Mouse (Mus musculus): ENCODE measurements around the gene Vsir. TPM values are rescaled to one million over a fixed set of nuclear protein-coding genes. Genes with fewer than 3 reads are reported as not detected.

Gene Vsir
- polyA plus RNA-seq, 1 experiment from 2014 or later = 4.3 TPM

DNA sequence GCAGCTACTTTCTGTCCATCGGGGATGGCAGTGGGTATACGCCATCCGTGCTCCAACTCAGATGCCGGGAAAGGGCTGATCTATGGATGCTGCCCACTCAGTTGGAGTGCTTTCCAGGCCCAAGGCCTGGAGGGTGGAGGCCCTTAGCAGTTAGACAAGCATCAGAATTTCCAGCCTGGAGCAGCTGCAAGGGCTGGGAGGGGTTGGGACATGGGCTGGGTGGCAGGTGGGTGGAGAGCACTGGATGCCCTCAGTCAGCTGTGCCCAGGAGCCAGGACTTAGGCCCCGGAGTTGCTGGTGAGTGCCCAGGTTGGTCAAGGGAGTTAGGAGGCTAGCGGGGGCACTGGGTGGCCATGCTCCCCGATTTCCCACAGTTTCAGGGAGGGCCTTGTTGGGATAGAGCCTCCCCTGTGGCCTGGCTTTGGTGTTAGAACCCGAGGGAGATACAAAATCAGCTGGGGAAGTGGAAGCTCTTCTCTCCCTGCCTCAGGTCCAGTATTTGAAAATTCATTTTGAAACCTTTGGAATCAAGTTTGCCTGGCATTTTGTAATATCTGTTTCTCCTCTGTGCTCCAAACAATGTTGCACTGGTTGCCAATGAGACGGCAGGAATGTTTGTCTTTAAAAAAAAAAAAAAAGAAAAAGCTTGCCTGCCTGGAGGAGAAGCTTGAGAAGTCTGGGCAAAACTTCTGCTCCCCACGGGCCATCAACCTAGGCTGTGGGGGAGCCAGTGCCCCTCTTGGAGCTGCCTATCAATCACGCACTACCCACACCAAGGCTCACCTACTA, 54.0 kb downstream of the Vsir start:
- 0 out of 2 replicates have a peak, but pooled peaks have one; percentile 16 for ATAC-seq (ENCODE audit: low FRiP score, low TSS enrichment)
- Histone ChIP-seq H3K27ac (replicated peaks) (no peak overlapping the region), H3K4me3 (ENCODE audit: low read depth, low read length) (no peak overlapping the region), H3K9ac (ENCODE audit: low read length) (no peak overlapping the region), H3K4me1 (replicated peaks; ENCODE audit: control insufficient read depth, insufficient read depth) (no peaks in the 10 kb centered on the region), H3K9me3 (ENCODE audit: control insufficient read depth, low read length) (no peaks in the 10 kb centered on the region), H3K4me2 (replicated peaks; ENCODE audit: low read depth) (no peak overlapping the region), H3K27me3 (ENCODE audit: control insufficient read depth, insufficient read depth, low read length) (no peaks in the 10 kb centered on the region), H3K36me3 (ENCODE audit: control insufficient read depth, insufficient read depth, low read length) (no peaks in the 10 kb centered on the region)
- TF ChIP-seq EP300 (optimal IDR thresholded peaks at IDR 0.05) (no peak), CTCF (IDR thresholded peaks at IDR 0.05; ENCODE audit: low read depth) (no peak)
- 71% methylated on average over 11 of the region's 11 CpGs for WGBS
- no peak for DNase-seq (ENCODE audit: low spot score)

DNA sequence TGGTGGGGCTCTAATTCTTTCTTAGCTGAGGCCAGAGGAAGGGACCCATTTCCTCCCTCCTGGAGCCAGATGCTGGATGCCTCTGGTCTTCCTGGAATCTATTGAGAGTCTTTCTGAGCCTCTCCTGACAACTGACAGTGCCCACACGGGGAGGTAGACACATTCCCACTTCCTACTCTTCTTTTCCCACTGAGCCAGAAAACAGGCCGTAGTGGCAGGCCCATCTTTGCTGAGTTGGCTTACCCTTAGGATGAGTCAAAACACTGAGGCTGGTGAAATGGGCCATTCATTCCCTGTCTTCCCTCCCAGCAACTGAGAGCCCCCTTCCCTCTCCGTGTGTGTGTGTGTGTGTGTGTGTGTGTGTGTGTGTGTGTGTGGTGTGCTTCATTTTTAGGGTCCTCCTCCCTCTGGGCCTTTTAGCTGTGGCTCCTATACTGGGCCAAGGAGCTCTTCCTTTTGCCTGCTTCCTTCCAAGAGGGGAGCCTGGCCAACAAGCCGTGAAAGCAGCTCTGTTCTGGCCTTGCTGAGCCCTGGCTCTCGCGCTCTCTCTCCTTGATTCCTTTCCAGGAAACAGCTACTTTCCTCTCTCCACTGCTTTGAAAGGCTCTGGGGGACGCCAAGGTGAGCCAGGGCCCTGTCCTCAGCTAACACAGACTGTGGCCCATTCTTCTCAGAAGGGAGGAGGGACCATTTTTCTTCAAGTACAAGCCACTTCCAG, 59.0 kb downstream of the Vsir start:
- DNase-seq (ENCODE audit: low spot score) = no peak
- Histone ChIP-seq H3K27me3 (ENCODE audit: control insufficient read depth, insufficient read depth, low read length) (no peaks in the 10 kb centered on the region), H3K4me2 (replicated peaks; ENCODE audit: low read depth) (no peak overlapping the region), H3K36me3 (ENCODE audit: control insufficient read depth, insufficient read depth, low read length) (no peaks in the 10 kb centered on the region), H3K9ac (ENCODE audit: low read length) (no peak overlapping the region), H3K4me3 (ENCODE audit: low read depth, low read length) (no peak overlapping the region), H3K4me1 (replicated peaks; ENCODE audit: control insufficient read depth, insufficient read depth) (no peaks in the 10 kb centered on the region), H3K27ac (replicated peaks) (no peak overlapping the region; the same call in 1 of the 2 replicates), H3K9me3 (ENCODE audit: control insufficient read depth, low read length) (no peaks in the 10 kb centered on the region)
- 40% methylated on average over 7 of the region's 7 CpGs for WGBS
- peak; percentile 28; the same call in 1 of the 2 replicates for ATAC-seq (ENCODE audit: low FRiP score, low TSS enrichment)
- TF ChIP-seq CTCF (IDR thresholded peaks at IDR 0.05; ENCODE audit: low read depth) (no peak), EP300 (optimal IDR thresholded peaks at IDR 0.05) (no peak)

GRCm38 (mm10) chr10:60407831-60408230, 61.2 kb downstream of the Vsir start:
- H3K27me3 ChIP-seq (ENCODE audit: control insufficient read depth, insufficient read depth, low read length) = no peaks in the 10 kb centered on the region
- no peaks in the 10 kb centered on the region for H3K4me1 ChIP-seq (replicated peaks; ENCODE audit: control insufficient read depth, insufficient read depth)
- H3K36me3 ChIP-seq (ENCODE audit: control insufficient read depth, insufficient read depth, low read length) = no peaks in the 10 kb centered on the region
- no peak overlapping the region for H3K9ac ChIP-seq (ENCODE audit: low read length)
- H3K4me3 ChIP-seq (ENCODE audit: low read depth, low read length) = no peak overlapping the region
- DNase-seq (ENCODE audit: low spot score) = peak; percentile 69
- H3K9me3 ChIP-seq (ENCODE audit: control insufficient read depth, low read length) = no peaks in the 10 kb centered on the region
- H3K4me2 ChIP-seq (replicated peaks; ENCODE audit: low read depth) = no peak overlapping the region
- TF ChIP-seq CTCF (IDR thresholded peaks at IDR 0.05; ENCODE audit: low read depth) (peak; percentile 99), EP300 (optimal IDR thresholded peaks at IDR 0.05) (no peak)
- ATAC-seq (ENCODE audit: low FRiP score, low TSS enrichment) = peak; percentile 19; the same call in 1 of the 2 replicates
- H3K27ac ChIP-seq (replicated peaks) = no peak overlapping the region
- 7% methylated on average over 5 of the region's 5 CpGs for WGBS

DNA sequence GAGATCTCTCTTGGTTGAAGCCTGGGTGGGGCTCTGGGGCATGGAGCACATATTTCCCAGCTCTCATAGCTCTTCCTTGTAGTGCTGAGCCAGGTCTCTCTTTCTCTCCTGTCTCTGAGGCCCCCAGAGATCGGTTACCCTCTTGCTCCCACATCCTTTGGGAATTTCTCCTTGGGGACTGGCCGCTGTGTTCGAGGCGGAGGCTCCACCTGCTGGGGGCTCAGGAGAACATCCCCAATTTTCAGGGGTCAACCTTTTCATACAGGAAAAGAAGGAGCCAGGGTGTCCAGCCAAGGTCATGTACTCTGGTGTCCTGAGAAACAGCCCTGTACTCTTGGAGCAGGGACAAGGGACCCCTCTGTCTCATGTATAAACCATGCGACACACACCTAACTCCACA, 65.1 kb downstream of the Vsir start:
- TF ChIP-seq EP300 (optimal IDR thresholded peaks at IDR 0.05) = no peak
- peak; percentile 78 for TF ChIP-seq CTCF (IDR thresholded peaks at IDR 0.05; ENCODE audit: low read depth)
- no peak overlapping the region for H3K9ac ChIP-seq (ENCODE audit: low read length)
- H3K4me2 ChIP-seq (replicated peaks; ENCODE audit: low read depth) = no peak overlapping the region
- WGBS = 31% methylated on average over 5 of the region's 5 CpGs
- no peaks in the 10 kb centered on the region for H3K9me3 ChIP-seq (ENCODE audit: control insufficient read depth, low read length)
- H3K27ac ChIP-seq (replicated peaks) = no peak overlapping the region
- H3K4me3 ChIP-seq (ENCODE audit: low read depth, low read length) = no peak overlapping the region
- H3K36me3 ChIP-seq (ENCODE audit: control insufficient read depth, insufficient read depth, low read length) = no peaks in the 10 kb centered on the region
- no peaks in the 10 kb centered on the region for H3K4me1 ChIP-seq (replicated peaks; ENCODE audit: control insufficient read depth, insufficient read depth)
- H3K27me3 ChIP-seq (ENCODE audit: control insufficient read depth, insufficient read depth, low read length) = no peaks in the 10 kb centered on the region
- ATAC-seq (ENCODE audit: low FRiP score, low TSS enrichment) = no peak
- DNase-seq (ENCODE audit: low spot score) = no peak

DNA sequence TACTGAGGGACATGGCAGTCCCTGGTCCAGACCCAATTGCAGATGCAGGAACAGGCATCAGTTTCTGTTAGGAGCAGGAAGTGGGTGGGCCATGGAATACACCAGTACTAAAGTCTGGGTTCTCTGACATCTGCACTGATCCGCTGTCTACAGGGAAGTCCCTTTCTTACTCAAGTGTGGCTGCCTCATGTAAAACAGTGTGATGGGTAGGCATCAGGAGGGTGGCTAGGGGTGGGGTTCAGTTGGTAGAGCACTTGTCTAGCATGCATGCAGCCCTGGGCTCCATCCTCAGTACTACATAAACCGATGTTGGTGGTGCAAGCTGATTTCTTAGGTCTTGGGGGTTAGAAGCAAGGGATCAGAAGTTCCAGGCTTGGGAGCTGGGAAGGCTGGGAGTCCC, 67.1 kb downstream of the Vsir start:
- H3K4me1 ChIP-seq (replicated peaks; ENCODE audit: control insufficient read depth, insufficient read depth) = no peaks in the 10 kb centered on the region
- no peak overlapping the region for H3K9ac ChIP-seq (ENCODE audit: low read length)
- no peaks in the 10 kb centered on the region for H3K36me3 ChIP-seq (ENCODE audit: control insufficient read depth, insufficient read depth, low read length)
- TF ChIP-seq EP300 (optimal IDR thresholded peaks at IDR 0.05) = no peak
- TF ChIP-seq CTCF (IDR thresholded peaks at IDR 0.05; ENCODE audit: low read depth) = no peak
- no peak overlapping the region for H3K4me2 ChIP-seq (replicated peaks; ENCODE audit: low read depth)
- H3K4me3 ChIP-seq (ENCODE audit: low read depth, low read length) = no peak overlapping the region
- H3K27me3 ChIP-seq (ENCODE audit: control insufficient read depth, insufficient read depth, low read length) = no peaks in the 10 kb centered on the region
- DNase-seq (ENCODE audit: low spot score) = no peak
- H3K9me3 ChIP-seq (ENCODE audit: control insufficient read depth, low read length) = no peaks in the 10 kb centered on the region
- WGBS = 84% methylated on average over 2 of the region's 2 CpGs
- no peak overlapping the region for H3K27ac ChIP-seq (replicated peaks)
- no peak for ATAC-seq (ENCODE audit: low FRiP score, low TSS enrichment)

- Histone ChIP-seq H3K36me3 (ENCODE audit: control insufficient read depth, insufficient read depth, low read length) (no peaks in the 10 kb centered on the region), H3K27ac (replicated peaks) (no peak overlapping the region), H3K9ac (ENCODE audit: low read length) (no peak overlapping the region), H3K4me1 (replicated peaks; ENCODE audit: control insufficient read depth, insufficient read depth) (no peaks in the 10 kb centered on the region), H3K4me2 (replicated peaks; ENCODE audit: low read depth) (no peak overlapping the region), H3K27me3 (ENCODE audit: control insufficient read depth, insufficient read depth, low read length) (no peaks in the 10 kb centered on the region), H3K9me3 (ENCODE audit: control insufficient read depth, low read length) (no peaks in the 10 kb centered on the region), H3K4me3 (ENCODE audit: low read depth, low read length) (no peak overlapping the region)
- no peak for DNase-seq (ENCODE audit: low spot score)
- ATAC-seq (ENCODE audit: low FRiP score, low TSS enrichment) = no peak
- TF ChIP-seq CTCF (IDR thresholded peaks at IDR 0.05; ENCODE audit: low read depth) (no peak), EP300 (optimal IDR thresholded peaks at IDR 0.05) (no peak)
- WGBS = 81% methylated on average over 2 of the region's 2 CpGs
These were observed 70.4 kb downstream of the Vsir start for GRCm38 (mm10) chr10:60417041-60417440.
